Mouse (Mus musculus) limb, embryonic 10.5 days (tissue): ENCODE measurements around the gene Nfyc. TPM values are rescaled to one million over a fixed set of nuclear protein-coding genes. Genes with fewer than 3 reads are reported as not detected.
A peak's percentile ranks its signal among the peaks of the same experiment; 100 is the strongest.

ENCODE experiments used
- DNase-seq: peaks from one replicate; pipeline ENCODE4 v3.0.0-alpha.2; 2017; ENCODE audit warnings: low spot score
- H3K27ac ChIP-seq: fragments of 300-500 bp; sonication (generic); 2 replicates; pipeline ENCODE4 v1.5.1; 2016; ENCODE audit warnings: mild to moderate bottlenecking
- H3K27me3 ChIP-seq: fragments of 300-500 bp; sonication (generic); 2 replicates; pipeline ENCODE4 v1.6.1; 2016; ENCODE audit warnings: low read depth, mild to moderate bottlenecking; ENCODE audit not compliant: poor library complexity, severe bottlenecking
- H3K36me3 ChIP-seq: fragments of 300-500 bp; sonication (generic); 2 replicates; pipeline ENCODE4 v1.6.1; 2016; ENCODE audit warnings: mild to moderate bottlenecking, moderate library complexity
- H3K4me1 ChIP-seq: fragments of 300-500 bp; sonication (generic); 2 replicates; pipeline ENCODE4 v1.6.1; 2016
- H3K4me3 ChIP-seq: fragments of 300-500 bp; sonication (generic); 2 replicates; pipeline ENCODE4 v1.5.1; 2016; ENCODE audit warnings: mild to moderate bottlenecking, moderate library complexity
- H3K9me3 ChIP-seq: fragments of 300-500 bp; sonication (generic); replicated peaks from 2 replicates; pipeline ENCODE4 v1.6.1; 2016; ENCODE audit warnings: mild to moderate bottlenecking
- WGBS: fragments of 180-500 bp; shearing (Covaris S2); methylation state at CpG from one replicate; pipeline ENCODE4 v1.1.7; 2016; 5-methylcytosine and 5-hydroxymethylcytosine counted together
- polyA plus RNA-seq: library from polyadenylated mRNA; unstranded; fragments of >200 nt; fragmentation: Nextera tagmentation; extraction: Ambion mirVana; gene quantifications from 2 replicates; pipeline ENCODE4 v1.2.1, GENCODE M21; 2016

The Nfyc gene
- 129 TPM in 2 replicates for polyA plus RNA-seq

DNA sequence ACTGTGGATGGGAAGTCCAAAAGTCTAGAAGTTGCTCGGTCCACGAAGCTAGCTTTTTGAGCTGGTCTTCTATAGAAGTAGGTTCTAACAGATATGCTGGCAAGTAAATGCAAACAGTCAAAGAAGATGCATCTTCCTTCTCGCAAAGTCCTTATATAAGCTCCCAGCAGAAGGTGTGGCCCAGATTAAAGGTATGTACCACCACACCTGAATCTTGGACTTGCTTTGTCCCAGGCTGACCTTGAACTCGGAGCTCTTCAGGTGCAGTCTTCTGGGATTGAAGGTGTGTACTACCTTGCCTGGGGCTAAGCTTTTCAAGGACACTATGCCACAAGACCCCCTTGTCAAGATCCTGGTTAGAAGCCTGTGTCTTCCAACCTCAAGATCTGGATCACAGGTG, at the start of gene Nfyc:
Gene Nfyc (minus strand): TSS at position 101 of the 400 bp plus-strand sequence.
- no peaks in the 10 kb centered on the region for H3K36me3 ChIP-seq
- H3K4me1 ChIP-seq: 0 out of 2 replicates have a peak, but pooled peaks cover 3% of the 10 kb centered on the region
- WGBS: 95% methylated on average over 4 of the region's 4 CpGs
- no peak for DNase-seq
- H3K27ac ChIP-seq: no peak within 1 kb of the TSS
- H3K27me3 ChIP-seq: no peaks in the 10 kb centered on the region
- H3K9me3 ChIP-seq: no peaks in the 10 kb centered on the region
- H3K4me3 ChIP-seq: no peak within 1 kb of the TSS

GRCm38 (mm10) chr4:120880731-120881432, 49.5 kb upstream of the Nfyc start:
- Histone ChIP-seq H3K36me3 (no peaks in the 10 kb centered on the region), H3K27ac (no peak overlapping the region), H3K9me3 (no peaks in the 10 kb centered on the region), H3K27me3 (0 out of 2 replicates have a peak, but pooled peaks cover 4% of the 10 kb centered on the region), H3K4me3 (no peak overlapping the region), H3K4me1 (peaks cover 25% of the 10 kb centered on the region)
- 62% methylated on average over 6 of the region's 6 CpGs for WGBS
- DNase-seq: no peak

GRCm38 (mm10) chr4:120879386-120879785, 48.0 kb upstream of the Nfyc start:
- no peak for DNase-seq
- 25% methylated on average over 4 of the region's 4 CpGs for WGBS
- Histone ChIP-seq H3K9me3 (no peaks in the 10 kb centered on the region), H3K4me1 (peaks cover 16% of the 10 kb centered on the region), H3K4me3 (no peak overlapping the region), H3K27me3 (0 out of 2 replicates have a peak, but pooled peaks cover 4% of the 10 kb centered on the region), H3K36me3 (no peaks in the 10 kb centered on the region), H3K27ac (no peak overlapping the region)

- H3K9me3 ChIP-seq: no peaks in the 10 kb centered on the region
- H3K36me3 ChIP-seq: no peaks in the 10 kb centered on the region
- 81% methylated on average over 3 of the region's 3 CpGs for WGBS
- no peak for DNase-seq
- H3K27ac ChIP-seq: no peak overlapping the region
- peaks cover 16% of the 10 kb centered on the region for H3K4me1 ChIP-seq
- 0 out of 2 replicates have a peak, but pooled peaks cover 4% of the 10 kb centered on the region for H3K27me3 ChIP-seq
- no peak overlapping the region for H3K4me3 ChIP-seq
Observed at GRCm38 (mm10) chr4:120878728-120879127, 47.4 kb upstream of the Nfyc start.

- no peak for DNase-seq
- Histone ChIP-seq H3K27ac (no peak overlapping the region), H3K36me3 (no peaks in the 10 kb centered on the region), H3K4me1 (0 out of 2 replicates have a peak, but pooled peaks cover 2% of the 10 kb centered on the region), H3K9me3 (no peaks in the 10 kb centered on the region), H3K4me3 (no peak overlapping the region), H3K27me3 (no peaks in the 10 kb centered on the region)
- WGBS: 82% methylated on average over 3 of the region's 3 CpGs
Observed at GRCm38 (mm10) chr4:120875961-120876360, 44.6 kb upstream of the Nfyc start.

DNA sequence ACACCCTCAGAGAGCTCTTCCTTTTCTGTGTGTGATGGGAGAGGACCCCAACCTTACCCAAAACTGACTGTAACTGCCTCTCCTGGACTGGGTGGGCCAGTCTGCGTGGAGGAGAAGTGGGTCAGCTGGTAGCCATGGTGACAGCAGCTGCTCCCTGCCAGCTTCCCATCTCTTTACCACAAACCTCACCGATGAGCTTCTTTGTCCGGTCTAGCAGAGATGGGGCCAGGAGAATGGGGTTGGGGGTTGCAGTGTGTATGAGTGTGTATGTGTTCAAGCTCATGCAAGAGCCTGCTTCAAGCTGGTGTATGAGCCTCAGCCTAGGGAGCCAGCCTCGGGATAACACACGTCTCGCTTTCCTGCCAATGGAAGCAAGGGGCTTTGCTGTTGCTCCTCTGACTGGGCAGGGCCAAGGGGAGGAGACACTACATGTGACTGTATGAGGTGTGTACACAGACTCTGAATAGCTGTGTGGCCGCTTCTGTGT, 38.9 kb upstream of the Nfyc start:
- WGBS: 74% methylated on average over 7 of the region's 7 CpGs
- no peaks in the 10 kb centered on the region for H3K36me3 ChIP-seq
- H3K9me3 ChIP-seq: no peaks in the 10 kb centered on the region
- no peak for DNase-seq
- H3K4me3 ChIP-seq: no peak overlapping the region
- no peaks in the 10 kb centered on the region for H3K27me3 ChIP-seq
- no peak overlapping the region for H3K27ac ChIP-seq
- H3K4me1 ChIP-seq: peaks cover 6% of the 10 kb centered on the region; the same call in 1 of the 2 replicates

DNA sequence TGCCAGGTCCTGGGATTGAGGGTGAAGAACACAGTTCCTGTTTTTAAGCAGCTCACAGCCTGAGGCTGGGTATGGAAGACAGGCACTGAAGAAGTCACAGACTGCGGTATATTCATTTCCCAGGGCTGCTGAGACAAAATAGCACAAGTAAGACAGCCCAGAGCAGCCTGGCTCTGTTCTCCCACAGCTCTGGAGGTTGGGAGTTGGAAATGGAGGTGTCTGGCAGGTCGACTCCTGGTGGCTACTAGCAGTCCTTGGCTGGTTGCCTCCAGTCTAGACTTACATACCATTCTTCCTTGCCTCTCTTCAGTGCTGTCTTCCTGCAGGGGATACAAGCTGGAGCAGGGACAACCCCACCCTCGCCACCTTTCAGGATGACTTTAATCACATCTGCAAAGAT, 37.6 kb upstream of the Nfyc start:
- Histone ChIP-seq H3K27me3 (no peaks in the 10 kb centered on the region), H3K4me3 (no peak overlapping the region), H3K27ac (no peak overlapping the region), H3K36me3 (no peaks in the 10 kb centered on the region), H3K9me3 (no peaks in the 10 kb centered on the region), H3K4me1 (peaks cover 6% of the 10 kb centered on the region; the same call in 1 of the 2 replicates)
- no peak for DNase-seq
- 80% methylated on average over 3 of the region's 3 CpGs for WGBS

DNA sequence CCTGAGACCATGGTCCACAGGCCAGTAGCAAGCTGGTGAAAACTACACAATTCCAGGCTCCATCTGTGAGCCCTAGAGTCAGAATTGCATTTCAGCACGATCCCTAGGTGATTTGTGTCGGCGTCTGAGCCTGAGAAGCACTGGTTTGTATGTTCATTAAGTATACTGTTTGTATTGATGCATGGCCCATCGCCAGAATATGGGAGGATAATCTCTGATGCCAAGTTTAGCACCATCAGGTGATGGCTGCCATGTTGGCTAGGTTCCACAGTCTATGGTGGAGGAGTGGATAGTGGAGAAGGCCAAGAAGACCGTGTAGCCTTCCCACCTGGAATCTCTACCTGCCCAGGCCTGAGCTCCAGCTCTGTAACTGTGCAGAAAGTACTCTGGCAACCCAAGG, 36.9 kb upstream of the Nfyc start:
- peaks cover 6% of the 10 kb centered on the region; the same call in 1 of the 2 replicates for H3K4me1 ChIP-seq
- no peak overlapping the region for H3K27ac ChIP-seq
- no peak overlapping the region for H3K4me3 ChIP-seq
- no peaks in the 10 kb centered on the region for H3K27me3 ChIP-seq
- 80% methylated on average over 5 of the region's 5 CpGs for whole genome bisulfite sequencing
- no peaks in the 10 kb centered on the region for H3K9me3 ChIP-seq
- DNase-seq: no peak
- no peaks in the 10 kb centered on the region for H3K36me3 ChIP-seq

DNA sequence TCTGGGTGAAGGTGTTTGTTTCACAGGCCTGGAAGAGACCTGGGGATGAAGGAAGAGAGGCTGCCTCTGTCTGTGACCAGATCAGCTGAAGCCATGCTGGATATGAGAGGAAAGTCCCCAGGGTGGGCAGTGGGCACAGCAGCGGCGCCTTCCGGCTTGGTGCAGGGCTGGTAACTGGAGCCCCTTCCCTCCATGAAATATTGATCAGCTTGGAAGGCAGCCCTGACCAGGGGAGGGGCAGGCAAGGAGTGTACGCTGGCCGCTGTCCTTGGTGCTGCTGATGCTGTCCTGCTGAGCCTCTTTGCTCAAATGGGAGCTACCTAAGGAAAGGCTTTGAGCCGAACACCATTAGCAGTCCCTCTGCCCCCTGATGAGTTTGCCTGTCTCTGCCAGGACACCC, 34.8 kb upstream of the Nfyc start:
- no peaks in the 10 kb centered on the region for H3K27me3 ChIP-seq
- peak; percentile 85 for DNase-seq
- no peak overlapping the region for H3K27ac ChIP-seq
- peaks cover 6% of the 10 kb centered on the region; the same call in 1 of the 2 replicates for H3K4me1 ChIP-seq
- WGBS: 6% methylated on average over 6 of the region's 6 CpGs
- no peaks in the 10 kb centered on the region for H3K9me3 ChIP-seq
- no peaks in the 10 kb centered on the region for H3K36me3 ChIP-seq
- H3K4me3 ChIP-seq: no peak overlapping the region

GRCm38 (mm10) chr4:120859865-120860264, 28.5 kb upstream of the Nfyc start:
- 61% methylated on average over 7 of the region's 7 CpGs for WGBS
- Histone ChIP-seq H3K27me3 (peaks cover 37% of the 10 kb centered on the region), H3K36me3 (no peaks in the 10 kb centered on the region), H3K4me1 (peaks cover 15% of the 10 kb centered on the region), H3K4me3 (no peak overlapping the region), H3K27ac (no peak overlapping the region), H3K9me3 (no peaks in the 10 kb centered on the region)
- no peak for DNase-seq

DNA sequence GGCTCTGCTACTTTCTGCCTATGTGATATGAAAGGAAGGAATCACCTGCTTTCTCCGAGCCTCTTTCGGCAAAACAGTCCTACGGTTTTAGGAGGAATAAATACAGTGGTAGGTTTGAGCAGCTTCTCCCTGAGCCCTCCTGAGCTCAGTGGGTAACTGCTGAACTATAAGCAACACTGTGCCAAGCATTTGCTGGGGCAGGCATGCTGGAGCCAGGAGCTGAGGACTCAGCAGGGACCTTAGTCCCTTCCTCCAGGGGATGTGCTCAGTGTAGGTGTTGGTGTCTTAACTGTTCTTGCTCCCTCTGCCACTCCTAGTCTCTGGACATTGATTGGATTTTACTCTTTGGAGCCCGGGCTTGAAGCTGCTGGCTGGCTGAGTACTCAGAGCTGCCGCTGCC, 25.0 kb upstream of the Nfyc start:
- no peak overlapping the region for H3K4me3 ChIP-seq
- no peak for DNase-seq
- no peaks in the 10 kb centered on the region for H3K36me3 ChIP-seq
- H3K9me3 ChIP-seq: no peaks in the 10 kb centered on the region
- 41% methylated on average over 5 of the region's 5 CpGs for WGBS
- no peak overlapping the region for H3K27ac ChIP-seq
- H3K27me3 ChIP-seq: peaks cover 64% of the 10 kb centered on the region
- peaks cover 19% of the 10 kb centered on the region for H3K4me1 ChIP-seq

DNA sequence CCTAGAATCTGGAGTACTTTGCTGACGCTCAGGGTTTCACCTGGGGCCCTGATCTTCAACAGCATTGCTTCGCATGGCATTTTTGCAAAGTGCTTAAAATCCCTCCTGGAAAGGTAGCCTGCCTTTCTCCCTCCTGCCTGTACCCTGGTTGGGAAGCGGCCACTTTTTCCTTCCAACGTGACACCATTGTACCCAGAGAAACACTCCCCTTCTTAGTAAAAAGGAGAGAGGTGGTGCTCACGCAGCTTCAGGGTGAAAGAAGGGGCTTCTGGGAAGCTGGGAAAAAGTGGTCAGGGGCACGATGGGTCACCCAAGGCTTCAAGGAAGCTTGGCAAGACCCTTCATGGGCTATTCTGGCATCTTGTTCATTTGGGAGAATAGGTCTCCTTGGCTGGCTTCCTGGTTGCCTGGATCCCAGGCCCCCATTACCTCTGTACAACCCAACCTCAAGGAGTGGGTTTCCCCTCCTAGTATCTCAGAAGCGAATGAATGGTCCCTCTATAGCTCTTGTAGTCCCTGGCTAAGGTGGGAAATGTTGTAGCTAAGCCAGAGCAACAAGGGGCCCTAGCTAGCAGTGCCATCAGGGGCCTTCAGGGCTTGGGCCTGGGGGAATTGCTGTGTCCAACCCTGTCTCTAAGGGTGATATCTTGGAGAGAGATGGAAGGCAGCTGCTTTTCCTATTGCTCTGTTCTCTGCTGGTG, 24.1 kb upstream of the Nfyc start:
- WGBS: 19% methylated on average over 7 of the region's 7 CpGs
- peaks cover 19% of the 10 kb centered on the region for H3K4me1 ChIP-seq
- no peak overlapping the region for H3K27ac ChIP-seq
- H3K27me3 ChIP-seq: peaks cover 66% of the 10 kb centered on the region
- H3K4me3 ChIP-seq: peak overlapping the region; percentile 69
- no peaks in the 10 kb centered on the region for H3K9me3 ChIP-seq
- DNase-seq: no peak
- no peaks in the 10 kb centered on the region for H3K36me3 ChIP-seq
